Mouse (Mus musculus): ENCODE measurements around the gene Tbc1d7. TPM values are rescaled to one million over a fixed set of nuclear protein-coding genes. Genes with fewer than 3 reads are reported as not detected.

Tbc1d7 gene
- polyA plus RNA-seq, 1 experiment from 2014 or later = 80.3 TPM

DNA sequence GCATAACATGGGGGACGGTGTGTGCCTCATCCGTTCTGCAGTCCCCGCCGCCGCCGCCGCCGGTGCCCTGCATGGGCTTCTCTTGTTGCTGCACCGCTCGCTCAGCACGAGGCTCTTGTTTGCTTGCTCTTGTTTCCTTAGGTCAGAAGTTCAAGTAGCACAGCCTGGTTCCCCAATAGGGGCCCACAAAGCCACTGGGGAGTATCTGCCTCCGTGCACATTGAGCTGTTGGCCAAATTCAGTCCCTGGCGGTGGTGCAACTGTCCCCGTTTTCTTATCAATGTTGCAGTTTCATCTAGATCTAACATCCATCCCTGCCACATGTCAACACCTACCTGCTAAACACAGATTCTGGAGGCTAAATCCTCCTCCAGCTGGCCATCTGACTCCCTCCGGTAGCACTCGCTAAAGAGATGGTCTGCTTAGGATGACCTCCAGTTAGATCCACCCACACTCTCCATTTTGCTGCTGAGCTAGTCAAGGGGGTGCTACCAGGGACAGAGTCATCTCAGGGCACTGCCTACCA, 37.7 kb upstream of the Tbc1d7 start:
- no peaks in the 10 kb centered on the region for H3K36me3 ChIP-seq
- H3K4me3 ChIP-seq (replicated peaks) = no peak overlapping the region
- no peak overlapping the region for H3K9ac ChIP-seq (replicated peaks)

DNA sequence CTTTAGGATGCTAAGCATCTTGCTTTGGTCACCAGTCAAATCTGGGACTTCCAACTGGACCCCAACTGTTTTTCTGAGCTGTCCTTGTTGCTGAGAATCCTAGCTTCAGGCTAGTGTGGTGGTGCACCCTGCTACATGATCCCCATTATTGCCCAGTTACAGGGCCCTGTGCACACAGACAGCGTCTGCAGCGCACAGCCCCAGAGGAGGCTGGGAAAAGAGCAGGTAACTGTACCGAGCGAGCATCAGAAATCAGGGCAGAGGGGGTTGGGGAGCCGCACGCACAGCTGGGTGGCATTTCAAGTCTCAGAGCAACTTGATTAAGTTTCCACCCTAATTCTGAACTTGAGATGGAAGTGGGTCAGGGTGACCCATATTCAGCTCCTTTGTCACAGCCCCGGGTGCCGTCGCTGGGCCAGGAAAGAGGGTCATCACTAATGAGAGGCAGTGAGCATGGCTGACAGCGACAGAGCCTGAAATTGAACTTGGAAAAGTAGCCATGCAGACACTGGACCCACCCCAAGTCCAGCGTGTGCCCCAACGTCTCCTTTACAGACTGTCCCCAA, 34.9 kb upstream of the Tbc1d7 start:
- H3K36me3 ChIP-seq = no peaks in the 10 kb centered on the region
- no peak for ATAC-seq (ENCODE audit: low FRiP score)
- H3K9ac ChIP-seq (replicated peaks) = no peak overlapping the region
- H3K27me3 ChIP-seq (replicated peaks) = no peaks in the 10 kb centered on the region
- H3K9me3 ChIP-seq (replicated peaks) = no peaks in the 10 kb centered on the region
- H3K4me1 ChIP-seq = peaks cover 11% of the 10 kb centered on the region
- no peak overlapping the region for H3K27ac ChIP-seq (replicated peaks)
- 86% methylated on average over 12 of the region's 12 CpGs for WGBS
- no peak overlapping the region for H3K4me3 ChIP-seq (replicated peaks)
- no peak overlapping the region for H3K4me2 ChIP-seq

More for the DNA sequence above, 37.7 kb upstream of the Tbc1d7 start:
- Histone ChIP-seq H3K9me3 (replicated peaks) (no peaks in the 10 kb centered on the region), H3K4me1 (peaks cover 15% of the 10 kb centered on the region), H3K27me3 (replicated peaks) (no peaks in the 10 kb centered on the region), H3K27ac (replicated peaks) (no peak overlapping the region), H3K4me2 (no peak overlapping the region)
- 52% methylated on average over 16 of the region's 16 CpGs for WGBS
- no peak for ATAC-seq (ENCODE audit: low FRiP score)

DNA sequence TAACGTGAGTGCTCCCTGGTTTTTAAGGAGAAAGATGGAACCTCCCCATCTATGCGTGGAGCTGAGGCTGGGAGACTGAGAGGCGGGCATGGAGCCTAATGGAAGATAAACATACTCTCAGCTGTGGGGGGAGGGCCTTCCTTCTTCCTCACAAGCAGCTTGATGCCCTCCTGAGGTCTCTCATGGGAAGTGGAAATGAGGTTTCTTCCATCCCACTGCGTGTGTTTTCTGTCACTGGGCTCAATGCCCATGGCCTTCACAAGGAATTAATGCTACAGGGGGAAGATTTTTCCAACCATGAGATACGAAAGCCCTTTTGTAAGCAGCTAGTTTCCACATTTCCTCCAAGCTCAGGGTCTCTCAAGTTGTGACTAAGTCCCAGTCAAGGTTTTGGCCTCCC, 32.3 kb upstream of the Tbc1d7 start:
- WGBS = 63% methylated on average over 5 of the region's 5 CpGs
- ATAC-seq (ENCODE audit: low FRiP score) = no peak
- no peak overlapping the region for H3K9ac ChIP-seq (replicated peaks)
- H3K4me2 ChIP-seq = no peak overlapping the region
- H3K36me3 ChIP-seq = 0 out of 2 replicates have a peak, but pooled peaks cover 3% of the 10 kb centered on the region
- H3K4me1 ChIP-seq = peaks cover 5% of the 10 kb centered on the region
- no peaks in the 10 kb centered on the region for H3K27me3 ChIP-seq (replicated peaks)
- no peak overlapping the region for H3K4me3 ChIP-seq (replicated peaks)
- H3K9me3 ChIP-seq (replicated peaks) = no peaks in the 10 kb centered on the region
- H3K27ac ChIP-seq (replicated peaks) = no peak overlapping the region; the same call in 1 of the 2 replicates

DNA sequence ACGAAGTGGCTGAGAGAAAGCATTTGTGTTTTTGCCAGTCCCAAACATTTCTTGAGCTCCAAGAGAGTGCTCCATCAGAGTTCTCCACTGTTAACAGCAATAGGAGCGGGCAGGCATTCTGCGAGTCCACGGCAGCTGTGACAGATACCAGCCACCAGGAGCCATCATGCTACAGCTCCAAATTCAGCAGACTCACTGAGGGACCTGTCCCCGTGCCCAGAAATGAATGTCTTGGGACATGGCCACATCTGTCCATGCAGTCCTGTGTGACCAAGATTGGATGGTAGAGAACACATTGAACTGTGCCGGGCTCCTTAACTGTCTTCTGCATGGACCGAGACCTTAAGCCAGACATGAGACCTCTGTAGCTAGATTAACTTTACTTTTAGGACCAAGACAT, 31.9 kb upstream of the Tbc1d7 start:
- WGBS = 87% methylated on average over 7 of the region's 7 CpGs
- Histone ChIP-seq H3K4me2 (no peak overlapping the region), H3K4me1 (peaks cover 5% of the 10 kb centered on the region), H3K27ac (replicated peaks) (no peak overlapping the region), H3K9ac (replicated peaks) (no peak overlapping the region), H3K9me3 (replicated peaks) (no peaks in the 10 kb centered on the region), H3K4me3 (replicated peaks) (no peak overlapping the region), H3K27me3 (replicated peaks) (no peaks in the 10 kb centered on the region), H3K36me3 (0 out of 2 replicates have a peak, but pooled peaks cover 3% of the 10 kb centered on the region)
- no peak for ATAC-seq (ENCODE audit: low FRiP score)

DNA sequence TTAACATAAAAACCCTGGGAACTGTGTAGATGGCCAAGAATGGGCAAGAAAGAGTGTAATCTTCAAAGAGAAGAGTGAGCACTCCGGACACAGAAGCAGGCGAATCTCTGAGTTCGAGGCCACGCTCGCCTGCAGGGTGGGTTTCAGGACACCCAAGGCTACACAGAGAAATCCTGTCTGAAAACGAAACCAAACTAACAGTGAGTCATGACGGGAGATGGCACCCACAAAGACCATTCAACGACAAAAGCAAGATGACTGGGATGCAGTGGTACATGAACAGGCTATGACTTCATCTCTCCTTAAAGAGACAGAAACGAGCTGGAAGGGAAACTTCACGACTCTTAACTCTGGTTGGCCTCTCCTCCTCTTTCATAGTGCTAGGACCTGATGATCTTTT, 31.1 kb upstream of the Tbc1d7 start:
- Histone ChIP-seq H3K36me3 (0 out of 2 replicates have a peak, but pooled peaks cover 3% of the 10 kb centered on the region), H3K27me3 (replicated peaks) (no peaks in the 10 kb centered on the region), H3K4me2 (no peak overlapping the region), H3K27ac (replicated peaks) (no peak overlapping the region), H3K4me1 (peaks cover 5% of the 10 kb centered on the region), H3K9me3 (replicated peaks) (no peaks in the 10 kb centered on the region), H3K9ac (replicated peaks) (no peak overlapping the region), H3K4me3 (replicated peaks) (no peak overlapping the region)
- WGBS = 86% methylated on average over 10 of the region's 10 CpGs
- ATAC-seq (ENCODE audit: low FRiP score) = no peak

DNA sequence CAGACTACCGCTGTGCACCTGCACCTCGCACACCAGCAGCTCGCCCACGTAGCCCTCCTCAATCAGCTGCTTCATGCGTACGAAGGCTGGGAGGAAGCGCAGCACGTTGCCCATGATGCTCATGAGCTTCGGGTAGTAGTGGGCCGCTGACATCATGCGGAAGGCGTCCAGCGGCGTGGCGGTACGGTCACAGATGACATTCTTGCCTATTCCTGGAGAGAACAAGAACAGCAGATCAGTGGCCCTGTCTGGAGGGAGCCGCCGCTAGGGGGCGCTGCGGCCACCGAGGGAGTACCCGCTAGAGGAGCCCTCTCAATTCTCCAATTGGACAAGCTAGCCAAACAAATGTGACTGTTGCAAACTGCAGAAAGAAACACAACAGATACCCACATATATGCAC, 29.7 kb upstream of the Tbc1d7 start:
- no peak for ATAC-seq (ENCODE audit: low FRiP score)
- WGBS = 39% methylated on average over 22 of the region's 22 CpGs
- no peak overlapping the region for H3K4me2 ChIP-seq

DNA sequence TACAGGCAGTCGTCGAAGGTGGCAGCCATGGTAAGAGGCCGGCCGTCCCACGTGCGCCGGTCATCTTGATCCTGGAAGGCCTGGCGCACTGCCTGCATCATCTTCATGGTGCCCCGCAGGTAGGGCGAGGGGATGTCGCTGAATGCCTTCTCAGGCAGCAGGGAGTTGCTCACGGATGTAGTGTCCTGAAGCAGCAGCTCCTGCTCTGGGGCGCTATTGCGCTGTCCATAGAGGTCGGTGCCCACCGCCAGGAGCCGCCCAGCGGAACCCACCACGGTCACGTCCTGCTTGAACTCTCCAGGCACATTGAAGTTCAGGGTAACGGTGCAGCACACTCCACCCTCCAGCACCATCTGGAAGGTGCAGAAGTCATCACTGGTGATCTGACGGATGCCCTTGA, 29.2 kb upstream of the Tbc1d7 start:
- peak; percentile 33; the same call in 1 of the 2 replicates for ATAC-seq (ENCODE audit: low FRiP score)
- Histone ChIP-seq H3K9ac (replicated peaks) (no peak overlapping the region), H3K4me2 (no peak overlapping the region), H3K4me3 (replicated peaks) (no peak overlapping the region), H3K27ac (replicated peaks) (no peak overlapping the region), H3K36me3 (0 out of 2 replicates have a peak, but pooled peaks cover 3% of the 10 kb centered on the region), H3K9me3 (replicated peaks) (no peaks in the 10 kb centered on the region), H3K4me1 (peaks cover 5% of the 10 kb centered on the region; the same call in 1 of the 2 replicates), H3K27me3 (replicated peaks) (no peaks in the 10 kb centered on the region)
- WGBS = 75% methylated on average over 22 of the region's 22 CpGs

More for the DNA sequence above, 29.7 kb upstream of the Tbc1d7 start:
- Histone ChIP-seq H3K9ac (replicated peaks) (no peak overlapping the region), H3K4me3 (replicated peaks) (no peak overlapping the region), H3K27me3 (replicated peaks) (no peaks in the 10 kb centered on the region), H3K27ac (replicated peaks) (no peak overlapping the region), H3K4me1 (peaks cover 5% of the 10 kb centered on the region), H3K36me3 (0 out of 2 replicates have a peak, but pooled peaks cover 3% of the 10 kb centered on the region), H3K9me3 (replicated peaks) (no peaks in the 10 kb centered on the region)

DNA sequence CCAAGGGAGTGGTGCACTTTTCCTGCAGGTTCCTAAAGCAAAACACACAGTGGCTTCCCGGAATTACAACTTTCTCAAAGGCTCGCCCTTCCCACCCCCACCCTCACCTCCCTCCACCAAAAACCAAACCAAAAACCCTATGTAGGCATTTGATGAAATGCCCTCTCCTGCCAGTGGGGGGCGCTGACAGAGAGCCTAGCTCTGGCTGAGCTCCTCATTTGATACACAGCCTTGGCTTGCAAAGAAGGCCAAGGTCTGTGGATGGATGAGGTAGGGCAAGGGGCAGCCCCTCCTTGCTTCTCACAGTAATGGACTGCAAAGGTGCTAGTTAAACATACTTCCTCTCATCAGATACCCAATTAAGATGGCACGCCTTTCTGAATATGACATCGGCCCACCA, 28.4 kb upstream of the Tbc1d7 start:
- ATAC-seq (ENCODE audit: low FRiP score) = no peak
- 78% methylated on average over 5 of the region's 5 CpGs for WGBS
- no peak overlapping the region for H3K4me3 ChIP-seq (replicated peaks)

DNA sequence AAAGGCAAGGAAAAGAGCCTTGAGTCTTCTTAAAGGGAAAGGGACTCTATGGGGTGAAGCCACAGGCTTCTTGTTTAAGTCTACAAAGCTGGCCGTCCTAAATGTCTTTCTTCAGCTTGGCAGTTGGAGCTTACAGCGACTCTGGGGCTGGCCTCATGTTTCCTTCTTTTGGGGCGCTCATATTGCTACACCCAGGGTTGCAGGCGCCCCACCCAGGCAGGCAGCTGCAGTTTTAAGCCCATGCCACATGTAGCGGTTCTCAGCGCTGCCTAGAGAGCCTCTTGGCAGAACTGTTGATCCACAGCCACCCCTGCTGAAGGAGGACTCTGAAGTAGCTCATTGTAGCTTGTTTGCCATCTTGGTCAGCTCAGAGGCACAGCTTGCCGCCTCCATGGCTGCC, 28.0 kb upstream of the Tbc1d7 start:
- Histone ChIP-seq H3K4me3 (replicated peaks) (no peak overlapping the region), H3K9ac (replicated peaks) (no peak overlapping the region), H3K27ac (replicated peaks) (no peak overlapping the region), H3K27me3 (replicated peaks) (no peaks in the 10 kb centered on the region), H3K4me2 (no peak overlapping the region), H3K4me1 (peaks cover 5% of the 10 kb centered on the region; the same call in 1 of the 2 replicates), H3K9me3 (replicated peaks) (no peaks in the 10 kb centered on the region), H3K36me3 (peaks cover 3% of the 10 kb centered on the region; the same call in 1 of the 2 replicates)
- ATAC-seq (ENCODE audit: low FRiP score) = no peak
- 87% methylated on average over 7 of the region's 7 CpGs for WGBS

More for the DNA sequence above, 28.4 kb upstream of the Tbc1d7 start:
- Histone ChIP-seq H3K9ac (replicated peaks) (no peak overlapping the region), H3K4me2 (no peak overlapping the region), H3K36me3 (peaks cover 3% of the 10 kb centered on the region; the same call in 1 of the 2 replicates), H3K4me1 (peaks cover 5% of the 10 kb centered on the region; the same call in 1 of the 2 replicates), H3K9me3 (replicated peaks) (no peaks in the 10 kb centered on the region), H3K27me3 (replicated peaks) (no peaks in the 10 kb centered on the region), H3K27ac (replicated peaks) (no peak overlapping the region)

DNA sequence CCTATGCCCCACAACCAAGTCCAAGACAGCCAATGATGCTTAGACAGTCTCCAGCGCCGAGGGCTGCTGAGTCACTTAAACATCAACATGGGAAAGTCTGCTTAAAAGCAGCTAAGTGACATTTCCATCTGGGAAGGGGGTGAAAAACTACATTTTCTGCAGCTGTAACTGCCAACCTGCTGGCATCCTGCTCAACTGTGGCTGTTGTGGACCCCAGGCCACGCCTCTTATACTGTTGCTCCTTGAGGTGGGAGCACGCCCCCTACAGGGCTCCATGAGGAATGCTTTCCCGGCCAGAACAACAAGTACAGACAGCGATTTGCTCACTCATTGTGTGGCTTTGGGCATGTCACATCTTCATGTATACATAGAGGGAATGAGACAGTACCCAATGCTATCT, 25.9 kb upstream of the Tbc1d7 start:
- no peak overlapping the region for H3K9ac ChIP-seq (replicated peaks)
- H3K4me1 ChIP-seq = no peaks in the 10 kb centered on the region
- no peak overlapping the region for H3K27ac ChIP-seq (replicated peaks)
- ATAC-seq (ENCODE audit: low FRiP score) = no peak
- H3K9me3 ChIP-seq (replicated peaks) = no peaks in the 10 kb centered on the region
- H3K4me3 ChIP-seq (replicated peaks) = no peak overlapping the region
- WGBS = 60% methylated on average over 6 of the region's 6 CpGs
- H3K4me2 ChIP-seq = no peak overlapping the region
- H3K27me3 ChIP-seq (replicated peaks) = no peaks in the 10 kb centered on the region
- H3K36me3 ChIP-seq = peaks cover 3% of the 10 kb centered on the region; the same call in 1 of the 2 replicates

DNA sequence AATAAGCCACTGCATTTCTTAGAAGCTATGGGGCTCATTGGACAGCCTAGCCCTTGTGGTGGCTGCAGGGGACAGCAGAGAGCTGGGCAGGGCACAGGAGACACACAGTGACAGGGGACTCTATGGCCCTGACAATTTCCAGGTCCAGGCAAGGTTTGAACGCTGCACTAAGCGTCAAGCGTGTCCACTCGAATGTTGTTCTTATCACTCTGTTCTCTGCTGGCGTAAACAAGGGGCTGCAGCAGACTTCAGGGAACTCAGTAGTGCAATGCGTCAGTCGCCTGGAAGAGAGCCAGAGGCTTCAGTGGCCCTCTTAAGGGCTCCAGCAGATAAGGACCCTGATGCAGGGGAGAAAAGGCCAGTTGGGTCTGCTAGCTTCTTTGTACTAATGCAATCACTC, 24.7 kb upstream of the Tbc1d7 start:
- no peak for ATAC-seq (ENCODE audit: low FRiP score)
- Histone ChIP-seq H3K27me3 (replicated peaks) (no peaks in the 10 kb centered on the region), H3K27ac (replicated peaks) (no peak overlapping the region), H3K9ac (replicated peaks) (no peak overlapping the region), H3K4me3 (replicated peaks) (no peak overlapping the region), H3K4me1 (peaks cover 3% of the 10 kb centered on the region; the same call in 1 of the 2 replicates), H3K36me3 (peaks cover 3% of the 10 kb centered on the region; the same call in 1 of the 2 replicates), H3K4me2 (no peak overlapping the region), H3K9me3 (replicated peaks) (no peaks in the 10 kb centered on the region)
- 73% methylated on average over 7 of the region's 7 CpGs for WGBS

DNA sequence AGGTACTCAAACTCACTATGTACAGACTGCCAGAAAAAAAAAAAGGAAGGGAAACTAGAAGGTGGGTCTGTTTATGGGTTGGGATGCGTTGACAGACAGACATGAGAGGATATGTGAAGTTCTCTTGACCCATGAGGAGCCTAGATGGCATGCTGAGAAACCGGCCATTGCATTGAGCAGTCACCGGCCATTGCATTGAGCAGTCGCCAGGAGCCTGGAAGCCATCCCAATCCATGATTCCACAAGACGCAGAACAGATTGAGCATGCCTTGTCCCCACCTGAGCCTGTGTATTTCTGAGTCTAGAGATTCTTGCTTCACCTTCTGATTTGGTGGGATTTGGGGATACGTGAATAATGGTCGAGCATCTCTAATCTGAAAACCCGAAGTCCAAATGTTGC, 22.6 kb upstream of the Tbc1d7 start:
- H3K9ac ChIP-seq (replicated peaks) = no peak overlapping the region
- H3K27ac ChIP-seq (replicated peaks) = no peak overlapping the region
- H3K4me1 ChIP-seq = peaks cover 3% of the 10 kb centered on the region; the same call in 1 of the 2 replicates
- 93% methylated on average over 8 of the region's 8 CpGs for WGBS
- no peaks in the 10 kb centered on the region; the same call in 1 of the 2 replicates for H3K36me3 ChIP-seq
- no peaks in the 10 kb centered on the region for H3K9me3 ChIP-seq (replicated peaks)
- H3K4me2 ChIP-seq = no peak overlapping the region
- no peaks in the 10 kb centered on the region for H3K27me3 ChIP-seq (replicated peaks)
- no peak for ATAC-seq (ENCODE audit: low FRiP score)
- no peak overlapping the region for H3K4me3 ChIP-seq (replicated peaks)
